Mouse (Mus musculus): Measurements from ENCODE around the gene C1ql2. TPM values are rescaled to one million over a fixed set of nuclear protein-coding genes. Genes with fewer than 3 reads are reported as not detected.

The C1ql2 gene
- total RNA-seq (2014; rRNA removed) (27.2 and 31.0 TPM in 2 replicates), polyA plus RNA-seq (2015; fragmentation: Nextera tagmentation; extraction: Ambion mirVana) (24.1 and 26.7 TPM in 2 replicates)

- Histone ChIP-seq H3K9me3 (ENCODE audit: low read length) (no peaks in the 10 kb centered on the region), H3K36me3 (ENCODE audit: insufficient read depth, low read length) (no peaks in the 10 kb centered on the region), H3K4me3 (ENCODE audit: low read depth, low read length) (peak within 1 kb of the TSS; percentile 38), H3K27ac (ENCODE audit: low read depth, low read length) (no peak within 1 kb of the TSS), H3K4me2 (ENCODE audit: low read depth, low read length, poor library complexity, severe bottlenecking) (peak within 1 kb of the TSS; percentile 61), H3K27me3 (ENCODE audit: insufficient read depth, low read length) (peaks cover 61% of the 10 kb centered on the region), H3K4me1 (ENCODE audit: insufficient read depth, low read length) (no peaks in the 10 kb centered on the region), H3K9ac (replicated peaks; ENCODE audit: low read length, poor library complexity, severe bottlenecking) (peak within 1 kb of the TSS; percentile 33; the same call in 1 of the 2 replicates)
- WGBS: under 1% methylated on average over 52 of the region's 73 CpGs
- TF ChIP-seq CTCF (IDR thresholded peaks at IDR 0.05): peak; percentile 47
- peak; percentile 55; the same call in 1 of the 2 replicates for ATAC-seq (ENCODE audit: low FRiP score)
- peak; percentile 45 for DNase-seq (ENCODE audit: low spot score)
These were observed at the start of gene C1ql2 for GRCm38 (mm10) chr1:120340419-120341171. Gene C1ql2, plus strand, starts transcription at chr1:120340582.

DNA sequence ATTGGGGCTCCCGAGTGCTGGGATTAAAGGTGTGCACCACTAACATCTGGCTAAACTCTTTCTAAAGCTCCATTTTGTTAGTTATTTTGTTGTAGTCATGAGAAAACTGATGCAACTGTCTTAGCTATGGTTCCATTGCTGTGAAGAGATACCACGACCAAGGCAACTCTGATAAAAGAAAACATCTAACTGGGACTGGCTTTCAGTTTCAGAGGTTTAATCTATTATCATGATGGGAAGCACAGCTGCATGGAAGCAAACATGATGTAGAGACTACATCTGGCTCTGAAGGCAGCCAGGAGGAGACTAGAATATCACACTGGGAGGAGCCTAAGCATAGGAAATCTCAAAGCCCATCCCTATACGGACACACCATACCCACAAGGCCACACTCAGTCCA is 48.7 kb upstream of the C1ql2 start:
- Histone ChIP-seq H3K36me3 (ENCODE audit: insufficient read depth, low read length) (no peaks in the 10 kb centered on the region), H3K9me3 (ENCODE audit: low read length) (no peaks in the 10 kb centered on the region), H3K9ac (replicated peaks; ENCODE audit: low read length, poor library complexity, severe bottlenecking) (no peak overlapping the region), H3K27ac (ENCODE audit: low read depth, low read length) (no peak overlapping the region), H3K4me1 (ENCODE audit: insufficient read depth, low read length) (no peaks in the 10 kb centered on the region), H3K4me2 (ENCODE audit: low read depth, low read length, poor library complexity, severe bottlenecking) (no peak overlapping the region), H3K4me3 (ENCODE audit: low read depth, low read length) (no peak overlapping the region), H3K27me3 (ENCODE audit: insufficient read depth, low read length) (no peaks in the 10 kb centered on the region)
- ATAC-seq (ENCODE audit: low FRiP score) (no peak), DNase-seq (ENCODE audit: low spot score) (no peak)
- 90% methylated on average over 3 of the region's 3 CpGs for WGBS
- TF ChIP-seq CTCF (IDR thresholded peaks at IDR 0.05): no peak

DNA sequence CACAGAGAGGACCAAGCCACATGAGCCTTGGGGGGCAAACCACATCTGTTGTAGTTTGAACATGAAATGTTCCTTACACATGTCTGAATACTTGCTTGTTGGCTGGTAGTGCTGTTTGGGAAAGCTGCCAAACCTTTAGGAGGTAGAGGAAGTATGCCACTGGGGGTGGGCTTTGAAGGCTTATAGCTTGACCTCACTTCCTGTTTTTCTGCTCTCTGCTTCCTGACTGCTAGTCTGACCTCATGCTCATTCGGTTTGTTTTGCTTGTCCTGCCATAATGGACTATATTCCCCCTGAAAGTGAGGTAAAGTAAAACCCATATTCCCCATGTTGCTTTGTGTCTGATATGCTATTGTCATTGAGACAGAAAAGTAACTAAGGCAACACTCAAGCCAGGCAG is 46.6 kb upstream of the C1ql2 start:
- ATAC-seq (ENCODE audit: low FRiP score): no peak
- Histone ChIP-seq H3K4me1 (ENCODE audit: insufficient read depth, low read length) (no peaks in the 10 kb centered on the region), H3K27me3 (ENCODE audit: insufficient read depth, low read length) (no peaks in the 10 kb centered on the region), H3K27ac (ENCODE audit: low read depth, low read length) (no peak overlapping the region), H3K4me2 (ENCODE audit: low read depth, low read length, poor library complexity, severe bottlenecking) (no peak overlapping the region), H3K9ac (replicated peaks; ENCODE audit: low read length, poor library complexity, severe bottlenecking) (no peak overlapping the region), H3K36me3 (ENCODE audit: insufficient read depth, low read length) (no peaks in the 10 kb centered on the region), H3K9me3 (ENCODE audit: low read length) (no peaks in the 10 kb centered on the region), H3K4me3 (ENCODE audit: low read depth, low read length) (no peak overlapping the region)
- no peak for DNase-seq (ENCODE audit: low spot score)
- TF ChIP-seq CTCF (IDR thresholded peaks at IDR 0.05): no peak
- 69% methylated on average over 1 of the region's 1 CpGs for WGBS

GRCm38 (mm10) chr1:120296936-120297335 is 43.4 kb upstream of the C1ql2 start:
- H3K4me1 ChIP-seq (ENCODE audit: insufficient read depth, low read length): no peaks in the 10 kb centered on the region

DNA sequence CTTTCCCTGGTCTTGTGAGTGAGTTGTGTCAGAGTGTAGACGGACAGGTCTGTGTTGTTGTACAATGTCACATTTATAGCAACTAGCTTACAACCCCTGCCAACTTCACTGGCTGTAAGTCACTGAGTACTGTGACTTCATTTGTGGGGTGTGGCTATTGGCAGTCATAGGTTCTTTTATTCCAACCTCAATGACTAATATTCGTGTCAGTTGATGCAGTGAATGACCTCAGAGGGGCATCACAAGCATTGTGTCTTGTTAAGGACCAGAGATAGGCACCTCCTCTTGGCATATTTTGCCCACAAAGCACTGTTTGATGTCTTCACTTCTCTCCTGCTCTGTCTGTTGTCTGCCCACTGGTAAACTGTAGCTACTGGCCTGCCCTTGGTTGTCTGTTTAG is 34.6 kb upstream of the C1ql2 start:
- H3K36me3 ChIP-seq (ENCODE audit: insufficient read depth, low read length): no peaks in the 10 kb centered on the region
- ATAC-seq (ENCODE audit: low FRiP score) (no peak), DNase-seq (ENCODE audit: low spot score) (no peak)
- H3K4me3 ChIP-seq (ENCODE audit: low read depth, low read length): no peak overlapping the region
- H3K4me1 ChIP-seq (ENCODE audit: insufficient read depth, low read length): no peaks in the 10 kb centered on the region
- H3K4me2 ChIP-seq (ENCODE audit: low read depth, low read length, poor library complexity, severe bottlenecking): no peak overlapping the region
- no peak overlapping the region for H3K27ac ChIP-seq (ENCODE audit: low read depth, low read length)
- H3K9me3 ChIP-seq (ENCODE audit: low read length): no peaks in the 10 kb centered on the region
- 61% methylated on average over 2 of the region's 2 CpGs for WGBS
- no peak overlapping the region for H3K9ac ChIP-seq (replicated peaks; ENCODE audit: low read length, poor library complexity, severe bottlenecking)
- TF ChIP-seq CTCF (IDR thresholded peaks at IDR 0.05): no peak
- H3K27me3 ChIP-seq (ENCODE audit: insufficient read depth, low read length): no peaks in the 10 kb centered on the region

More at GRCm38 (mm10) chr1:120296936-120297335, 43.4 kb upstream of the C1ql2 start:
- H3K4me2 ChIP-seq (ENCODE audit: low read depth, low read length, poor library complexity, severe bottlenecking): no peak overlapping the region
- H3K4me3 ChIP-seq (ENCODE audit: low read depth, low read length): no peak overlapping the region
- TF ChIP-seq CTCF (IDR thresholded peaks at IDR 0.05): peak; percentile 36; the same call in 1 of the 2 replicates
- H3K27me3 ChIP-seq (ENCODE audit: insufficient read depth, low read length): no peaks in the 10 kb centered on the region
- no peak overlapping the region for H3K27ac ChIP-seq (ENCODE audit: low read depth, low read length)
- WGBS: 97% methylated on average over 2 of the region's 2 CpGs
- H3K9me3 ChIP-seq (ENCODE audit: low read length): no peaks in the 10 kb centered on the region
- H3K36me3 ChIP-seq (ENCODE audit: insufficient read depth, low read length): no peaks in the 10 kb centered on the region
- DNase-seq (ENCODE audit: low spot score) (no peak), ATAC-seq (ENCODE audit: low FRiP score) (no peak)
- H3K9ac ChIP-seq (replicated peaks; ENCODE audit: low read length, poor library complexity, severe bottlenecking): no peak overlapping the region

DNA sequence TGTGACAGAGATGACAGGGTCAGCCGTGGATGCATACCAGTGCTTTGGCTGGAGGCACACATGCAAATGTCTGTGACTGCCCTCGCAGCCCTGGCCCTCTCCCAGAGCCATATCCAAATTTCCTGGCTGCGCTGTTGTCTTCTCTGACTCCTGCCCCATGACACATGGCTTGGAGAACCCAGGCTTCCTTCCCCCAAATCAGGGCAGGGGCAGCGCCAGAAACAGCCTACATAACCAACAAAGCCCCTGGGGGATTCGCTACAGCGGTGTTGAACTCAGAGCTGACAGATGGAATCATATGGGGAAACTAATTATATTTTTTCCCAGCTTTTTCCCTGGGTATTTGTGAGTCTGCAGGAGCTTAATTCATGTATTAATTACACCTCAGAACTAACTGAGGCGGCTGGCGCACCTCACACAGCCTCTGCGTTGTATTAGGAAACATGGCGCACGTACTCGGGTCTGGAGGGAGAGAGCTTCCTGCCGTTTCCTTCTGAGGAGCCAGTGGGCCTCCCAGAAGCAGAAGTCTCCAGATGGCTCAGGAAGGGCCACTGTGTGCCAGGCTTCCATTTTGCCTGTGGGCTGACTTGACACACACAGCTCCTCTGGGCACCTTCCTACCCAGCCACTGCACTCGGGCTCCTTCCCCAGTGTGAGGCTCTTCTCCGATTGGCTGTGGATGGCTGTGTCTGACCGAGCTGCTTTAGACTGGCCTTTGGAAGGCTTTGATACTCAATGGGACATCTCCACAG is 18.9 kb upstream of the C1ql2 start:
- Histone ChIP-seq H3K27me3 (ENCODE audit: insufficient read depth, low read length) (no peaks in the 10 kb centered on the region), H3K27ac (ENCODE audit: low read depth, low read length) (no peak overlapping the region), H3K4me1 (ENCODE audit: insufficient read depth, low read length) (no peaks in the 10 kb centered on the region), H3K36me3 (ENCODE audit: insufficient read depth, low read length) (no peaks in the 10 kb centered on the region), H3K4me2 (ENCODE audit: low read depth, low read length, poor library complexity, severe bottlenecking) (no peak overlapping the region), H3K4me3 (ENCODE audit: low read depth, low read length) (no peak overlapping the region), H3K9ac (replicated peaks; ENCODE audit: low read length, poor library complexity, severe bottlenecking) (no peak overlapping the region), H3K9me3 (ENCODE audit: low read length) (no peaks in the 10 kb centered on the region)
- no peak for TF ChIP-seq CTCF (IDR thresholded peaks at IDR 0.05)
- DNase-seq (ENCODE audit: low spot score): peak; percentile 71
- ATAC-seq (ENCODE audit: low FRiP score): no peak
- WGBS: 61% methylated on average over 16 of the region's 16 CpGs

Measured in midbrain, postnatal 0 days (tissue).